Mouse (Mus musculus) thymus, adult 18-20 months (tissue): ENCODE measurements around the gene Gnb3.
"Not testable (repeated sequence)": the region's sequence is repeated elsewhere in the genome, so short reads cannot be mapped to it uniquely, and the experiment has no call there.

Experiments used
- DNase-seq, 2 experiments: peaks; one replicate each; pipeline ENCODE4 v3.0.0; 2022; ENCODE audit warnings: mixed read lengths in 2 of 2

Gnb3 gene

GRCm38 (mm10) chr6:124856916-124857839 is 17.1 kb upstream of the Gnb3 start, which contains the start of gene P3h3:
Gene P3h3, minus strand, starts transcription at chr6:124857752.
- peak; percentile 69 to 76 for DNase-seq

- DNase-seq: no peak
These were observed 16.2 kb upstream of the Gnb3 start for GRCm38 (mm10) chr6:124856321-124856720.

GRCm38 (mm10) chr6:124854647-124855046 is 14.6 kb upstream of the Gnb3 start:
- no peak for DNase-seq

- no peak for DNase-seq
These were observed 10.5 kb upstream of the Gnb3 start for GRCm38 (mm10) chr6:124850535-124850934.

DNA sequence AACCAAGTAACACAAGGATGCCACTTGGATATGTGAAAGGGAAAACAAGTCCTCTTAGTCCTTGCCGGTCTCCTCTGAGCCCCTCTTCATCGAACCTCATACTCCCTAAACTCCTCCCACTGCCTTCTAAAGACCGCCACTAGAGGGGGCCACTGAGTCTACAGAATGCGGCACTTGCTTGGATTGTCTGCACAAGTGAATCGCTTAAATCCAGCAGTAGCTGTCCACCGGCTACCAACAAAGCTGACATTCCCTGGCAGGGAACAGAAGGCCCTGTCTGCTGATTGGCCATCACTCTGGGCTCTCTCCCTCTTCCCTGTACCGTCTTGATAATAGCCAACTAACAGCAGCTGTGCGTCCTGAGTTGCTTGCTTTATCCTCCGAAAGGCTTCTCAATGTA is 7.2 kb upstream of the Gnb3 start:
- DNase-seq: peak; percentile 74 to 82

DNA sequence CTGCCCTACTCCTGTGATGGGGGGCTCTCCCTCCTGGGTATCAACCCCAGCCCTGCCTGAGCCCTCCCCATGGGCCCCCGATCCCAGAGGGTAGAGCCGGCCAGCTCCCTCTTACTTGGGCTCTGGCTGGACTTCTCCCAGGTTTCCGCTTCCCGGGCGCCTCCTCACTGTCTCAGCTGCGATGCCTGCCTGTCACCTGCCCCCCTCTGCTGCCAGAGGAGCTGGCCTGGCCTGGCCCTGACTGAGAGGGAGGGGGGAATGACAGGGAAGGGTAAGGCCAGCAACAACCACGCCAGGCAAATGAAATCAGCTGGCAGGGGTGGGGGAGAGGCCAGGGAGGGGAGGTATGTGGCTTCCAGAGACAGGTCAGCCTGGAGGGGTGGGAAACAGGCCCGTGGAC is 270 bp downstream of the Gnb3 start:
- no peak for DNase-seq

DNA sequence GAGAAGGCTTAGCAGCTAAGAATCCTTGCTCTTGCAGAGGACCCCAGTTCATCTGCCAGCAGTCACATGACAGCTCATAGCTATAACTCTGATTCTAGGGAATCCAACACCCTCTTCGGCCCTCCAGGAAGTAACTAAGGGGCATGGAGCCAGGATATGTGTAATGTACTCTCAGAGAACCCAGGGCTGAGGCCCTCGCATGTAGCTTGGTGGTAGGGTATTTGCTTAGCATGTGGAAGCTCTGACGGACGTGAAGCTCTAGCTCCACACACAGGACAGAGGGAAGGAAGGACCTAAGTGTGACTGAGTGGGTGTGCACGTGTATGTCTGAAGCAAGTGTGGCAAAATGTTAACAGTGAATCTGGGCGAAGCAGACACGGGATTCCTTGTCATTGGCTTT is 3.7 kb downstream of the Gnb3 start:
- DNase-seq: no peak

- no peak for DNase-seq
These were observed 4.5 kb downstream of the Gnb3 start for GRCm38 (mm10) chr6:124835531-124835930.

- DNase-seq: no peak
These were observed 5.5 kb downstream of the Gnb3 start for GRCm38 (mm10) chr6:124834512-124835081.

DNA sequence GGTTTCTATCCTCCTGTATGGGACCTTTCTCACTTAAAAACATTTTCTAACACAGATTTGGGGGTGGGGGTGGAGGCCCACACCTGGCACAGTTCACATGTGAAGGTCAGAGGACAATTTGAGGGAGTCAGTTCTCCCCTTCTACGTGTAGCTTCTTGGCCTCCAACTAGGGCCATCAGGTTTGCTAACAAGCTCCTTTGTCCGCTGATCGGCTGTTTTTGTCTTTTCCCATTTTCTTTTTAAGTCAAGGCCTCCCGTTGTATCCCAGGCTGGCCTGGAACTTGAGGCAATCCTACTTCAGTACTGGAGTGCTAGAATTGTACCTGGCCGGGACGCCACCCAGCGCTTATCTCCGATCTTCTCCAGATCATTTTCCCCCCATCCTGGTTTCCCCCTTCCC is 8.4 kb downstream of the Gnb3 start:
- DNase-seq: no peak

- not testable (repeated sequence) for DNase-seq
These were observed 8.9 kb downstream of the Gnb3 start for GRCm38 (mm10) chr6:124831199-124831598.

- DNase-seq: peak; percentile 86 to 94
These were observed 10.0 kb downstream of the Gnb3 start for GRCm38 (mm10) chr6:124829799-124830700.

DNA sequence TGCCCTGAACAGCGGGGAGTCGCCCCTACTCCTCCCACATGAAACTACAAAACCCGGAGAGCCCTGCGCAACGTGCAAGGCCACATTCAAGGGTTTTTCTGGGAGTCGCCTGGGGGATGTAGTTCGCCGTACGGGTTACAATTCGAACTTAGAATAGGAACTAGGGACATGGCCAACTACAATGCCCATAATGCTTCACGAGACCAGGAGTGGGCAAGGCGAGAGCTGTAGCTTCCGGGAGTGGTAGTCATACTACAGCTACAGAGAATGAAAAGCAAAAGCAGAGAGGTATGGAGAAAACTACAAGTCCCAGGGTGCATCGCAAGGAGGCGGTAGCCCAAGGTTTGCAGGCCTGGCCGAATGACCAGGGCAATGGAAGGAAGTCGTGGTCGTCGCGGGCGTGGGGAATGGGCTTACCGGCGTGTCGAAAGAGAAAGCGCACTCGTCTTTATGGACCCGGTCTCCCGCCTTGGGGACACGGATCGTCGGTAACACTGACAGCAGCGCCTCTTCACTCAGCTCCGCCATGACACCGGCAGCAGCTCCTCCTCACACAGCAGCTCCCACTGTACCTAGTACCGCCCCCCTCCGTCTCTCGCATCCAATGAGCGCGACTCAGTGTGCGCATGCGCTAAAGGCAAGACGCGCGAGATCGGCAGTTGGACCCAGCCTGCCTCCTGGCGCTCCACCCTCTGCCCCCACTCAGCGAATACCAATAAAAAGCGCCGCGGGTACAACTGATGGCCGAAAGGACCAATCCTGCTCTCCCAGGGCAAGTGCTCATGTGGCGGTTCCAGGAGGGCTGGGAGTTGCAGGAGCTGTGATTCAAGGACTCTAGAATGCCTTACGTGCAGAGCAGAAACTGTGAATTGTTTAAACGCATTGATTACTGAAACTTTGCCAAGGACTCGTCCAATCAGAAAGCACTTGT is 10.9 kb downstream of the Gnb3 start, which contains the start of the genes Usp5 and Cdca3:
Usp5 (minus strand) TSS at position 617 of the 931 bp plus-strand sequence.
Cdca3 (plus strand) TSS at position 680 of the 931 bp plus-strand sequence.
- DNase-seq: peak; percentile 99 to 100

- peak in 1 of 2 experiments; percentile 56 for DNase-seq
These were observed 11.9 kb downstream of the Gnb3 start for GRCm38 (mm10) chr6:124828101-124828592.

- no peak for DNase-seq
These were observed 18.0 kb downstream of the Gnb3 start for GRCm38 (mm10) chr6:124822049-124822448.

DNA sequence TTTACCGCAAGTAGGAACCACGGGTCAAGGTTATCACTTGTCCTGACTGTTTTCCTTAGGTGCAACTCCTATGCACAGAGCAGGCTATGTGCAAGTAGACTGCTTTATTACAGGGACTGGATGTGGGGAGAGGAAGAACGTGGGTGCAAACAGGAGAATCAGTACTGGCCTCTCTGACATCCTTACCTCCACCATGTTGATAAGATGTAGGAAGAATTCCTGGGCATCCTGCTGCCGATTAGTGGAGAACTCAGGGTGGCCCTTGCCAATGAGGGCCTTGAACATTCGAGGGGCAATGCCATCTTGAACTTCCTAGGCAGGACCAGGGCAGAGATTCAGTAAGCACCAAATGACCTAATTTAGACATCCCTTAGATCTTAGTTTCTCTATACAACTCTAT is 19.2 kb downstream of the Gnb3 start:
- DNase-seq: no peak

- no peak for DNase-seq
These were observed 22.1 kb downstream of the Gnb3 start for GRCm38 (mm10) chr6:124817971-124818370.

GRCm38 (mm10) chr6:124817563-124817962 is 22.5 kb downstream of the Gnb3 start:
- DNase-seq: no peak

DNA sequence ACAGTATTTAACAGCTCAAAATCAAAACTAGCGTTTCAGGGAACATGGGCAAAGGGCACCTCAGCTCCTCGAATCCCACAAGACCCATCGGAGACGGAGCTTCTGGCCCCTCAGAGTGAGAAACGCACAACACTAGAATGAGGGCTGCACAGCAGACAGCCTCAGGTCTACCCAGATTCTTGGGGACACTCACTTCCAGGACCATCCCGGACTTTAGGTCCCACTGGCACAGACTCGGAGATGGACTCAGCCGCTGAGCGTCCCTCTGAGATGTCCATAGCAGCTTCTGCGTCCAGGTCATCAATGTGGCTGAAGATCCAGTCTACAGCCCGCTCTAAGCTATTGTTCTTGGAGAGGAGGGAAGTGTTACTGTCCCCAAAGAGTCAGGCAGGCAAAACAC is 22.9 kb downstream of the Gnb3 start:
- DNase-seq: no peak

DNA sequence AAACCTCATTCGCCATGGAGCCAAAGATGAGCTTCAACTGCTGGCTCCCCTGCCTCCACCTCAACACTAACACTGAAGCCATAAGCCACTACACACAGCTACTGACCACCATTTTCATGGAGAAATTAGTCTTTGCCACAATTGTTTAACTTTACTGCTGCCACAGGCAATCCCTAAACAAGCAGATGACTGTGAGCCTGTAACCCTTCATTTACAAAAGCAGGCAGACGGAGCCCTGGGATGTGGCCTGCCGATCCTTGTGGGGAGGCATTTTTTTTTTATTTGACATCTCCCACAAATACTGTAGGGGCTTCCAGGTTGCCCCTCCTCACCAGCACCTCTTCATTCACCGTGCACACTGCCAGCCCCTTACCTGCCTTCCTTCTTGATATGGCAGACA is 23.5 kb downstream of the Gnb3 start:
- no peak for DNase-seq
